Mouse (Mus musculus) spleen, postnatal 14 days (tissue): ENCODE results near the gene Hip1r.

Experiments used
- DNase-seq, 2 experiments: peaks; one replicate each; pipeline ENCODE4 v3.0.0; 2021 to 2022; ENCODE audit warnings: low spot score in 2 of 2

The Hip1r gene

GRCm38 (mm10) chr5:124016291-124016821 lies 42.9 kb downstream of the Hip1r start:
- DNase-seq = no peak

DNA sequence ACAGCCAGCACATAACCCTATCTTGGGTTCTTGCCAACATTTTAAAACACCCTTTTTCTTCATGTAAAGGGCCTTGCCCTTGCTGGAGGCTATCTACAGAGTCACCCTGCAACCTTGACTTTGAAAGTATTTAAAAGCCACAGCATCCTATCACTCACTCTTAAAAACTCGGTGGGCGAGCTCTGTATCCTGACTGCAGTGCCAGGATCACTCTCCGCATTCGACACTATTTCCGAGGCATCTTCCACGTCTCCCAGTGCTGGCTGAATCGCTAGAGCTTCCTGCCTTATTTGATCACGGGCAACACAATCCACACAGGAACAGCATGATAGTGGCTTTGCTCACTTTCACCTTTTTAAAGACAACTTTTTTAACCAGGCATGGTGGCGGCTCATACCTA lies 44.5 kb downstream of the Hip1r start:
- DNase-seq = no peak

GRCm38 (mm10) chr5:124018651-124019050 lies 45.2 kb downstream of the Hip1r start:
- no peak for DNase-seq

GRCm38 (mm10) chr5:124019348-124020216 lies 46.2 kb downstream of the Hip1r start:
- DNase-seq = peak in 1 of 2 experiments; percentile 46

GRCm38 (mm10) chr5:124021148-124021547 lies 47.7 kb downstream of the Hip1r start:
- DNase-seq = no peak

- no peak for DNase-seq
Observed at GRCm38 (mm10) chr5:124021701-124022100, 48.3 kb downstream of the Hip1r start.

DNA sequence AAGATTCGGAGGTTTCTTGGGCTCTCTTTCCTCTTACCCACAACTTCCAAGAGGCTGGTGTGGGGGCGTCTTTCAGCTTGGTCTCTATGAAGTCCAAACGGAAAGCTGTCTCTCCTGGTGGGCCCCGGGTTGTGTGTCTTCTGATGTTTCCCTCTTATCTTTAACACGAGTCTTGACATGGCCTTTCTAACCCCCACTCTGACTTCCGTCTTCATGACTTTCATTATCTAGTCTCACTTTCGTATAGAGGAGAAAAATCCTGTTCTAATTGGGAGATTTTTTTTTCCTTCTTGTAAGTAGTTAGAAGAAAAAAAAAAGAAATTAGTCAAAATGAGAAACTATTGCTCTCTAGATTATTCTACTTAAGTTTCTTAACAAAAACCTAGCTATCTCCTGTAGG lies 48.9 kb downstream of the Hip1r start:
- no peak for DNase-seq

GRCm38 (mm10) chr5:124024677-124025076 lies 51.2 kb downstream of the Hip1r start:
- DNase-seq = no peak

- no peak for DNase-seq
Observed at GRCm38 (mm10) chr5:124025146-124025545, 51.7 kb downstream of the Hip1r start.

GRCm38 (mm10) chr5:124025587-124026441 lies 52.4 kb downstream of the Hip1r start:
- DNase-seq = no peak

DNA sequence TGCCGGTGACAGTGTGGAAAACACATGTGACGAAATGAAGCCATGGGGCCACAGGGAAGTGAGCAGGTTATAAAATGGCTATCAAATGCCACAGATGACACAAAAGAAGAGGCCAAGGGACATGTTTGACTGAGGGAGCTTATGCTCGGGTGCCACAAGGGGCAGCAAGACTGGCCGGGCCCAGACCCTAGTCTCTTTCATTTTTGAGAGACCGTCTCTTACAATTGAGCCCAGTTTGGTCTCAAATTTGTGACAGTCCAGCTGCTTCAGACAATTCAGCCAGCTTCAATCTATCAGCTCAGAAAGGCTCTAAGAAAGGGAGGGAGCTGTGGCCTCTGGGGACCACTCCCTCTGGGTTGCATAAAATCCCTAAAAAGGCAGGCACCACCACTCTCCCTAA lies 53.1 kb downstream of the Hip1r start:
- no peak for DNase-seq

DNA sequence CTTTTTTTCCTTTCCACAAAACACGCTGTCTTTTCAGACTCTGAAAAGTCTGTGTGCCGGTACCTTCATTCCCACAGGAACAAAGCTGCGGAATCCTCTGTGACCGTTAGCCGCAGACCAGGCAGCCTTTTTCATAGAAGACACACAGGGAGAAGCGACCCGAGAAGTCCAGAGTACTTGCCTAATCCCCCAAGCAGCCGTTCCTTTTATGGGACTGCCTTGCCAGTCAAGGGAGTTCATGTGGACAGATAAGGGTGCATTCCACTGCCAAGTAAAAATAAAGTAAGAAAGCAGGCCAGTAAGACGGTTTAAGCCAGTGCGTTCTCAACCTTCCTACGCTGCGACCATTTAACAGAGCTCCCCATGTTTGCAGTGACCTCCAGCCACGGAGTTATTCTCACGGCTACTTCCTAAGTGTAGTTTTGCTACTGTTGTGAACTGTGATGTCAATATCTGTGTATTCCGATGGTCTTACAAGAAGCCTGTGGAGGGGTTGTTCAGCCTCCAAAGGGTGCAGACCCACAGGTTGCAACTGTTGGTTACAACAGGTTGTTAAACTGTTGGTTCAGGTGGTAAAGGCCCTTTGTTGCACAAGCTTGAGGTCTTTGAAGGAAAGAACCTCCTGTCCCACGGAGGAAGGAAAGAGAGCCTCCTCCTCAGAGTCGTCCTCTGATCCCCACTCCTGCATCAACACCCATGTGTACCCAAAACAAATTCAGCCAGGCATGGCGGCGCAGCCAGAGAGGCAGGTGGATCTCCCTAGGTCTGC lies 54.5 kb downstream of the Hip1r start:
- no peak for DNase-seq

GRCm38 (mm10) chr5:124028680-124029079 lies 55.3 kb downstream of the Hip1r start:
- DNase-seq = no peak

- DNase-seq = no peak
Observed at GRCm38 (mm10) chr5:124029220-124030035, 56.0 kb downstream of the Hip1r start.

GRCm38 (mm10) chr5:124030386-124031067 lies 57.1 kb downstream of the Hip1r start:
- no peak for DNase-seq

- DNase-seq = no peak
Observed at GRCm38 (mm10) chr5:124031068-124031955, 57.9 kb downstream of the Hip1r start.

DNA sequence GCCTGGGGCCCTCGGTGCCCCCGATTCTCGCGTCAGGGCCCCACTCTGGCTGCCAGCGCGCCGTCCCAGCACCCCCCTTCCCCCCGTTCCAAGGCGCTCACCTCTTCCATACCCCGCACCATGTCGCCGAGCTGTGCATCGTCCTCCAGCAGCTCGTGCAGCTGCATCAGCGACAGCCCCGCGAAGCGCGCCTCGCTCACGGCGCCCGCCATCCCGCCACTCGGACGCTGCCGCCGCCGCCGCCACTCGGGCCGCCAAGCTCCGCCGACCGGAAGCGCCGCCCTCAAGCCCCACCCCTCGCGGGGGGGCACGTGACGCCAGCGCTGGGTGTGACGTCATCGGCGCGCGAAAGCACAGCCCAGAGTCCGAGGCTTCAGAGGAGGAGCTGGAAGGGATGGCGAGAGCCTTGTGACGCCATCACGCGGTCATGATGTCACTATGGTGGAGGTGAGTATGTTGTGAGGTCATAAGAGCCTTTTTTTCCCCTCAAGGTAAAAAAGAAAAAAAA lies 58.6 kb downstream of the Hip1r start, which contains the start of gene Vps37b:
Gene Vps37b, minus strand, starts transcription at position 270 of the 508 bp plus-strand sequence.
- DNase-seq = peak; percentile 84 to 91

GRCm38 (mm10) chr5:124034471-124034870 lies 61.0 kb downstream of the Hip1r start:
- DNase-seq = no peak

GRCm38 (mm10) chr5:124035406-124035805 lies 62.0 kb downstream of the Hip1r start:
- DNase-seq = no peak
